Mouse (Mus musculus): ENCODE results near the gene Mamld1. TPM values are rescaled to one million over a fixed set of nuclear protein-coding genes. Genes with fewer than 3 reads are reported as not detected.

Gene Mamld1
- polyA plus RNA-seq (2012; rRNA removed): 1.7 TPM in 2 replicates

DNA sequence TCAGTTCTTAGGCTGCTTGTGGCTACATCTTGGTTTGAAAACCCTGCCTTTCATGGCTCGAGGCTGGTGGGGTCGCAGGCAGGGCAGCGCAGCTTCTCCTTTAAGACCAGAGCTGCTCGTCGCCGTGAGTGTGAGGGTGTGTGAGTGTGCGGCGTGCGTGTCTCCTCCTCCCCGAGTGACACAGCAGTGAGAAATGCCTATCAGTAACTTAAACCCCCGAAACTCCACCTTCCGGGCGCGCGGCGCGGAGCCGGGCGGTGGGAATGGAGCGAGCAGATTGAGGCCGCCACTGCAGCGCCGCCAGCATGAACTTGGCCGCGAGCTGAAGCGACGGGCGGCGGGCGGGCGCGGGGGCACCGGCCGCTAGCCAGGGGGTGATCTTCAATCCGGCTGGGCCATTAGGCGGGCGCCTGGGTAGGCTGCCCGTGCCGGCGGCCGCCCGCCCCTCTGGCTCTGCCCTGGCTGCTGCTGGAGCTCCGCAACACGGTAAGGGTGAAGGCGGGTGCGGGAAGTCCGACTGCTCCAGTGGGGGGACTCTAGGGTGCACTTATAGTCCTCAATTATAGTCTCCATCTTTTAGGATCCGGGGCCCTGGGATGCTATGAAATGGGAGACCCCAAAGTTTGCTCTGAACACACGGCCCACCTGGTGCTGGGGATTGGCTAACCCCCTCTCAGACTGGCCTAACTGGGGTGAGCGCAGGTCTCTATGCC, at the start of gene Mamld1:
TSS of gene Mamld1 (plus strand) at position 393 of the 713 bp plus-strand sequence.

Other genes starting within 250 kb of the Mamld1 start
- gene Mtm1, start 160.5 kb downstream of the Mamld1 start, polyA plus RNA-seq (2012; rRNA removed): 5.0 and 6.0 TPM in 2 replicates